8 mouse cellular contexts compared by ENCODE assay signal in the genomic region with DNA sequence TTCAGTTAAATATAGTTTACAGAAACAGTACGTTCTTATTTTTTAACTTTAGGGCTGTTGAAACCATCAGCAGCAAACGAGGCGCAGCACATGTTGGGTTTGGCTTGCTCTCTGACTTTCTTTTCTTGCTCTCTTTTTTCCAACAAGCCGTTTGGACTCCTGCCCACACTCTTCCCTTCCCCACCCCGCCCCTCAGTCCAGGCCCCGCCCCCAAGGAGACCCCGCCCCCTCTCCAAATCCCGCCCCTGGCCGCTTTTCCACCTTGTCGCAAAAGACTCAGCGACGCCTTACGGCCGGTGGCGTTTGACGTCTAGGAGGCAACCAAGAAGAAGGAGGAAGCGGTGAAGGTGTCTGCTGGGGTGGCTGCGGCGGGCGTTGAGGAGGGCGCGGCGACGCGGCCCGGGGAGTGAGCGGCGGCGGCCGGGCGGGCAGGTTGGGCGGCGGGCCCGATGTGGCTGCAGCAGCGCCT. TPM values are rescaled to one million over a fixed set of nuclear protein-coding genes. Genes with fewer than 3 reads are reported as not detected.
A peak's percentile ranks its signal among the peaks of the same experiment; 100 is the strongest.
DNase-seq lines count a peak whose midpoint lies in the region; ATAC-seq lines count a peak whose summit lies in the region.

TSS of gene 2510039O18Rik (plus strand) at position 320 of the 469 bp plus-strand sequence.

- H3K27ac ChIP-seq in hindbrain, embryonic 11.5 days (ENCODE audit: low read depth, low read length) = peak within 1 kb of the TSS; percentile 36; the same call in 1 of the 2 replicates

- peak within 1 kb of the TSS; percentile 100 for H3K4me2 ChIP-seq in hindbrain, embryonic 11.5 days (replicated peaks; ENCODE audit: low read depth, low read length)

- 4% methylated on average over 22 of the region's 35 CpGs for WGBS in hindbrain, embryonic 11.5 days

- peak within 1 kb of the TSS; percentile 94 for H3K4me3 ChIP-seq in hindbrain, embryonic 11.5 days (ENCODE audit: low read depth, low read length)

- H3K9ac ChIP-seq in hindbrain, embryonic 11.5 days (ENCODE audit: low read depth, low read length) = peak within 1 kb of the TSS; percentile 82

- peak; percentile 68 for ATAC-seq in hindbrain, embryonic 11.5 days (ENCODE audit: low FRiP score)

- DNase-seq in Muller cell, postnatal 12 days (ENCODE audit: inconsistent ontology term) = peak; percentile 91
- peak; percentile 83 for DNase-seq in cerebellum, adult 9-11 months
- DNase-seq in frontal cortex, adult 2 months (ENCODE audit: extremely low spot score in 1 of 2, low spot score in 1 of 2) = peak; percentile 68 to 86
- DNase-seq in hindbrain, embryonic 11.5 days (ENCODE audit: low spot score) = peak; percentile 89
- peak; percentile 85 to 87 for DNase-seq in layer of hippocampus, postnatal 10 days (ENCODE audit: low spot score in 2 of 2)
- DNase-seq in lung, postnatal 14 days = peak; percentile 89
- DNase-seq in retina, adult 2 months (ENCODE audit: low read depth, low spot score) = peak; percentile 77
- DNase-seq in thymus, postnatal 36 days = peak; percentile 83 to 88

- H3K4me1 ChIP-seq in hindbrain, embryonic 11.5 days (replicated peaks; ENCODE audit: control insufficient read depth, insufficient read depth, low read length) = peaks cover 6% of the 10 kb centered on the region

- H3K36me3 ChIP-seq in hindbrain, embryonic 11.5 days (ENCODE audit: control insufficient read depth, insufficient read depth, low read length) = 0 out of 2 replicates have a peak, but pooled peaks cover 4% of the 10 kb centered on the region

- H3K9me3 ChIP-seq in hindbrain, embryonic 11.5 days (ENCODE audit: control insufficient read depth, low read length) = no peaks in the 10 kb centered on the region

- no peaks in the 10 kb centered on the region for H3K27me3 ChIP-seq in hindbrain, embryonic 11.5 days (ENCODE audit: control insufficient read depth, insufficient read depth, low read length)

RNA-seq across cellular contexts. Expression of gene 2510039O18Rik, which starts in this region (rescaled TPM):
- 32.6 and 32.9 TPM in 2 replicates for polyA plus RNA-seq in frontal cortex, adult 2 months (2012; rRNA removed)
- 13.6 and 16.7 TPM in 2 replicates for polyA plus RNA-seq in hindbrain, embryonic 11.5 days (2014; fragmentation: Nextera tagmentation; extraction: Ambion mirVana)
- 10 to 100 TPM; 29.0 to 29.3 TPM for total RNA-seq in layer of hippocampus, postnatal 10 days (2021)

Comparison
In these comparisons a context has a peak if more than half of its experiments do, and no peak if none do; other contexts are left out.
1. Peak in every context shown above with its lines: DNase-seq, ATAC-seq, H3K4me3 ChIP-seq and H3K27ac ChIP-seq.